8 mouse cellular contexts compared by ENCODE assay signal in the genomic region with DNA sequence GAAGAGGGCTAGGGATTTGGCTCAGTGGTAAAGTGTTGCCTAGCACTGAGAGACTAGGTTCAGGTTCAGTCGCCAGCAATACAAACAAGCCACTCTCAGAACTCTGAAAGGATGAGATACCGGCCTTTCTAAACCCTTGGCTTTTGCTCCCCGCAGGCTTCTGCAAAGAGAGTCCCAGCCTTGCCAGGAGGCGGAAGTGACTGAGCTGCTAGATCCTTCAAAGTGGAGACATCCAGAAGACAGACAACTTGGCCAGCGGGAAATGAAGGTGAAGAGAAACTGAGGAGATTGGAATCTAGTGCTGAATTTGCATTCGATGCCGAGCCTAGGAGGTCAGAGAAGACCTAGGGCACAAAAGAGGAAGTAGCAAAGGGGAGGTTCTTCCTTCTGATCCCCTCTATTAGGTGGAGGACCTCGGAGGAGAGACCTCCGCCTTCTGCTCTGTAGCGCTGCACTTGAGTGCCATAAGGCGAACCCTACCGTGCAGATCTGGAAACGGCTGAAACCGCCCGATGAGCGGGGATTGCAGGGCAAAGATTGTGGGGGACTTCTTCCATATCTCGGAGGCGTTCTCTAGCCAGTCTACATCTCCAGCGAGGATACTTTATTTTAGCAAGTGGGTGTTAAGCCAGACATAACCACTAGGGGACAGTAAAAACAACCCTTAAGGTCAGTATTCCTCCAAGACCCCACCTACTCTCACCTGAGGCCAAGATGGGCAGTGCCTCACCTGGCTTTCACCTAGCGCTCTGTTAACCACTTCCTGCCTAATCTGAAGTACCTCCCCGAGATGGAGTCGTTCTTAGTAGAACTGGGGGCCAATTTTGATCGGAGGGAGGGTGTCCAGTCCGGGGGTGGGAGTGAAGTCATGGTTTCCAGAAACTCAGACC. TPM values are rescaled to one million over a fixed set of nuclear protein-coding genes. Genes with fewer than 3 reads are reported as not detected.
DNase-seq lines count a peak whose midpoint lies in the region; ATAC-seq and TF ChIP-seq lines count a peak whose summit lies in the region.

No protein-coding gene starts in this region.

- TF ChIP-seq EP300 in MEL (IDR thresholded peaks at IDR 0.05; ENCODE audit: low read depth in 1 of 2, low read length in 2 of 2), result no peak

- no peak overlapping the region for H3K27ac ChIP-seq in MEL (ENCODE audit: control insufficient read depth, low read depth, low read length)
- H3K27ac ChIP-seq in heart, embryonic 15.5 days, result peak overlapping the region; percentile 99
- peak overlapping the region; percentile 100 for H3K27ac ChIP-seq in stomach, embryonic 16.5 days (ENCODE audit: low read length)

- H3K79me2 ChIP-seq in MEL (ENCODE audit: control insufficient read depth, insufficient read depth, low read length, poor library complexity), result no peaks in the 10 kb centered on the region; the same call in 1 of the 2 replicates

- peaks cover 2 to 3% of the 10 kb centered on the region in 2 experiments; a peak in 1 of 4 replicates for H3K4me1 ChIP-seq in MEL (ENCODE audit: control insufficient read depth in 1 of 2, insufficient read depth in 2 of 2, low read length in 2 of 2)
- peaks cover 35% of the 10 kb centered on the region for H3K4me1 ChIP-seq in heart, embryonic 15.5 days (replicated peaks)
- peaks cover 43% of the 10 kb centered on the region for H3K4me1 ChIP-seq in megakaryocyte, embryonic 14.5 days
- H3K4me1 ChIP-seq in stomach, embryonic 16.5 days (ENCODE audit: control insufficient read depth, insufficient read depth, low read length), result peaks cover 19% of the 10 kb centered on the region

- TF ChIP-seq RAD21 in MEL (IDR thresholded peaks at IDR 0.05; ENCODE audit: low read depth, low read length), result peak; percentile 60

- no peaks in the 10 kb centered on the region for H3K9me3 ChIP-seq in MEL (replicated peaks; ENCODE audit: insufficient read depth, low read length)
- H3K9me3 ChIP-seq in heart, embryonic 15.5 days (replicated peaks), result no peaks in the 10 kb centered on the region
- H3K9me3 ChIP-seq in megakaryocyte, embryonic 14.5 days, result 0 out of 2 replicates have a peak, but pooled peaks cover 3% of the 10 kb centered on the region
- H3K9me3 ChIP-seq in stomach, embryonic 16.5 days (replicated peaks; ENCODE audit: control insufficient read depth, low read length), result no peaks in the 10 kb centered on the region

- no peak for DNase-seq in cerebellum, postnatal 4 days (ENCODE audit: low spot score in 2 of 2)
- peak; percentile 77 for DNase-seq in MEL (ENCODE audit: low read depth, low spot score)
- DNase-seq in embryo, embryonic 11 days, result peak; percentile 81
- peak; percentile 69 for DNase-seq in kidney, postnatal 10 days

- H3K9ac ChIP-seq in MEL (ENCODE audit: control insufficient read depth, low read depth, low read length, poor library complexity, severe bottlenecking), result peak overlapping the region; percentile 37; the same call in 1 of the 2 replicates
- H3K9ac ChIP-seq in heart, embryonic 15.5 days, result peak overlapping the region; percentile 82
- peak overlapping the region; percentile 93 for H3K9ac ChIP-seq in stomach, embryonic 16.5 days (ENCODE audit: low read length)

- peak; percentile 45; the same call in 1 of the 2 replicates for ATAC-seq in cerebellum, adult (ENCODE audit: insufficient number of reproducible peaks, low FRiP score, low TSS enrichment)
- no peak for ATAC-seq in heart, embryonic 15.5 days (replicated peaks; ENCODE audit: insufficient number of reproducible peaks, insufficient read depth, low FRiP score, low read depth)
- ATAC-seq in stomach, embryonic 16.5 days (ENCODE audit: insufficient read depth, low FRiP score), result peak; percentile 12

- peak overlapping the region; percentile 46 to 88 for H3K4me3 ChIP-seq in MEL (ENCODE audit: control insufficient read depth in 1 of 2, insufficient read depth in 1 of 2, low read depth in 2 of 2, low read length in 2 of 2)
- peak overlapping the region; percentile 79 for H3K4me3 ChIP-seq in heart, embryonic 15.5 days
- peak overlapping the region; percentile 92 for H3K4me3 ChIP-seq in megakaryocyte, embryonic 14.5 days (replicated peaks)
- peak overlapping the region; percentile 93 for H3K4me3 ChIP-seq in stomach, embryonic 16.5 days (replicated peaks; ENCODE audit: low read length)

- peak overlapping the region; percentile 89 for H3K4me2 ChIP-seq in heart, embryonic 15.5 days
- peak overlapping the region; percentile 88 for H3K4me2 ChIP-seq in stomach, embryonic 16.5 days (ENCODE audit: low read depth, low read length)

- WGBS in heart, embryonic 15.5 days, result 5% methylated on average over 24 of the region's 24 CpGs
- 6% methylated on average over 24 of the region's 24 CpGs for WGBS in stomach, embryonic 16.5 days

- peak; percentile 24 to 99 (median 87); a peak in 5 of 6 replicates for TF ChIP-seq CTCF in MEL (IDR thresholded peaks at IDR 0.05 in 2 of 3, conservative IDR thresholded peaks at IDR 0.05 in 1 of 3; ENCODE audit: control insufficient read depth in 1 of 3, insufficient read depth in 1 of 3, low read depth in 2 of 3, low read length in 3 of 3, poor library complexity in 1 of 3, severe bottlenecking in 1 of 3)

- 0 out of 4 replicates have a peak, but pooled peaks cover 0 to under 1% of the 10 kb centered on the region in 2 experiments for H3K27me3 ChIP-seq in MEL (ENCODE audit: control insufficient read depth in 1 of 2, insufficient read depth in 2 of 2, low read length in 2 of 2)
- H3K27me3 ChIP-seq in heart, embryonic 15.5 days, result no peaks in the 10 kb centered on the region
- peaks cover 36% of the 10 kb centered on the region for H3K27me3 ChIP-seq in megakaryocyte, embryonic 14.5 days (replicated peaks)
- no peaks in the 10 kb centered on the region for H3K27me3 ChIP-seq in stomach, embryonic 16.5 days (ENCODE audit: control insufficient read depth, insufficient read depth, low read length)

- no peaks in the 10 kb centered on the region for H3K36me3 ChIP-seq in MEL (ENCODE audit: control insufficient read depth in 1 of 2, insufficient read depth in 2 of 2, low read length in 2 of 2)
- no peaks in the 10 kb centered on the region for H3K36me3 ChIP-seq in heart, embryonic 15.5 days
- no peaks in the 10 kb centered on the region for H3K36me3 ChIP-seq in megakaryocyte, embryonic 14.5 days (replicated peaks; ENCODE audit: low read length)
- no peaks in the 10 kb centered on the region for H3K36me3 ChIP-seq in stomach, embryonic 16.5 days (ENCODE audit: control insufficient read depth, insufficient read depth, low read length)

- TF ChIP-seq POLR2A in MEL (IDR thresholded peaks at IDR 0.05; ENCODE audit: control insufficient read depth in 1 of 2, insufficient read depth in 1 of 2, low read depth in 1 of 2, low read length in 2 of 2, poor library complexity in 1 of 2), result no peak

TF ChIP-seq in MEL, 35 proteins besides CTCF, POLR2A, EP300 and RAD21 (continues in another document):
- TF ChIP-seq ETS1 (IDR thresholded peaks at IDR 0.05; ENCODE audit: low read depth, low read length) (no peak), ELF1 (IDR thresholded peaks at IDR 0.05; ENCODE audit: low read depth, low read length) (no peak), NELFE (IDR thresholded peaks at IDR 0.05; ENCODE audit: low read depth, low read length) (no peak), ZNF384 (IDR thresholded peaks at IDR 0.05; ENCODE audit: low read depth, low read length) (no peak), SIN3A (IDR thresholded peaks at IDR 0.05; ENCODE audit: low read length) (no peak), JUND (IDR thresholded peaks at IDR 0.05; ENCODE audit: low read depth, low read length) (0 out of 2 replicates have a peak, but pooled peaks have one; percentile 28), UBTF (IDR thresholded peaks at IDR 0.05; ENCODE audit: borderline replicate concordance, insufficient read depth, low read depth, low read length) (no peak), CHD1 (IDR thresholded peaks at IDR 0.05; ENCODE audit: low read depth, low read length) (no peak), GABPA (IDR thresholded peaks at IDR 0.05; ENCODE audit: low read depth, low read length) (no peak), ZC3H11A (IDR thresholded peaks at IDR 0.05; ENCODE audit: low read depth, low read length) (peak; percentile 54), MAZ (IDR thresholded peaks at IDR 0.05; ENCODE audit: low read depth, low read length) (no peak)

RNA-seq across cellular contexts. Expression of gene Bcl9l, which starts 5.0 kb away (rescaled TPM):
- total RNA-seq in MEL (2012; rRNA removed), result 0.58 and 0.78 TPM in 2 replicates
- 1 to 10 TPM in 1 of 2 experiments, not detected in 1; 5.1 TPM for polyA plus RNA-seq in MEL (2012; ENCODE audit: insufficient read depth in 1 of 2, insufficient read length in 2 of 2, low read depth in 1 of 2, low replicate concordance in 2 of 2, missing spikeins in 1 of 2)
- polyA plus RNA-seq in heart, embryonic 15.5 days (2015; fragmentation: Nextera tagmentation; extraction: Ambion mirVana), result 9.1 and 12.6 TPM in 2 replicates
- 11.6 and 16.1 TPM in 2 replicates for polyA plus RNA-seq in megakaryocyte, embryonic 14.5 days (2012; ENCODE audit: insufficient read depth, low replicate concordance)
- 9.0 and 10.6 TPM in 2 replicates for polyA plus RNA-seq in stomach, embryonic 16.5 days (2015; fragmentation: Nextera tagmentation; extraction: Ambion mirVana)

RNA-seq across cellular contexts. Expression of gene Upk2, which starts 22.8 kb away (rescaled TPM):
- not detected in 2 replicates for total RNA-seq in MEL (2012; rRNA removed)
- polyA plus RNA-seq in MEL (2012; ENCODE audit: insufficient read depth in 1 of 2, insufficient read length in 2 of 2, low read depth in 1 of 2, low replicate concordance in 2 of 2, missing spikeins in 1 of 2), result not detected
- 0.63 TPM in 1 of 2 replicates, not detected in the other for polyA plus RNA-seq in heart, embryonic 15.5 days (2015; fragmentation: Nextera tagmentation; extraction: Ambion mirVana)
- not detected in 2 replicates for polyA plus RNA-seq in megakaryocyte, embryonic 14.5 days (2012; ENCODE audit: insufficient read depth, low replicate concordance)
- 31.1 and 39.0 TPM in 2 replicates for polyA plus RNA-seq in stomach, embryonic 16.5 days (2015; fragmentation: Nextera tagmentation; extraction: Ambion mirVana)

RNA-seq across cellular contexts. Expression of gene Foxr1, which starts 36.6 kb away (rescaled TPM):
- total RNA-seq in MEL (2012; rRNA removed), result 0.08 TPM in 1 of 2 replicates, not detected in the other
- polyA plus RNA-seq in MEL (2012; ENCODE audit: insufficient read depth in 1 of 2, insufficient read length in 2 of 2, low read depth in 1 of 2, low replicate concordance in 2 of 2, missing spikeins in 1 of 2), result under 1 TPM in 1 of 2 experiments, not detected in 1; 0.07 TPM
- polyA plus RNA-seq in heart, embryonic 15.5 days (2015; fragmentation: Nextera tagmentation; extraction: Ambion mirVana), result not detected in 2 replicates
- polyA plus RNA-seq in megakaryocyte, embryonic 14.5 days (2012; ENCODE audit: insufficient read depth, low replicate concordance), result not detected in 2 replicates
- polyA plus RNA-seq in stomach, embryonic 16.5 days (2015; fragmentation: Nextera tagmentation; extraction: Ambion mirVana), result not detected in 2 replicates

RNA-seq across cellular contexts. Expression of gene Ccdc84, which starts 59.2 kb away (rescaled TPM):
- total RNA-seq in MEL (2012; rRNA removed), result 13.2 and 18.7 TPM in 2 replicates
- polyA plus RNA-seq in MEL (2012; ENCODE audit: insufficient read depth in 1 of 2, insufficient read length in 2 of 2, low read depth in 1 of 2, low replicate concordance in 2 of 2, missing spikeins in 1 of 2), result 10 to 100 TPM in 1 of 2 experiments, not detected in 1; 18.0 TPM
- 18.3 and 23.5 TPM in 2 replicates for polyA plus RNA-seq in heart, embryonic 15.5 days (2015; fragmentation: Nextera tagmentation; extraction: Ambion mirVana)
- 11.9 and 19.2 TPM in 2 replicates for polyA plus RNA-seq in megakaryocyte, embryonic 14.5 days (2012; ENCODE audit: insufficient read depth, low replicate concordance)
- 22.4 and 27.6 TPM in 2 replicates for polyA plus RNA-seq in stomach, embryonic 16.5 days (2015; fragmentation: Nextera tagmentation; extraction: Ambion mirVana)

Comparison
In these comparisons a context has a peak if more than half of its experiments do, and no peak if none do; other contexts are left out.
1. DNase-seq: peak in MEL (single experiment), embryo, embryonic 11 days (single experiment) and kidney, postnatal 10 days (single experiment); none in cerebellum, postnatal 4 days (0 of 2).
2. H3K9ac ChIP-seq: peak in every context shown above with its lines; median percentile 93 in stomach, embryonic 16.5 days; 82 in heart, embryonic 15.5 days; 37 in MEL.
3. RNA of gene Upk2, which starts 22.8 kb away (polyA plus RNA-seq): 31.1 to 39.0 TPM in stomach, embryonic 16.5 days; 0.63 TPM in heart, embryonic 15.5 days, not detected in MEL and not detected in megakaryocyte, embryonic 14.5 days; every median in the first group is over 10 times any median in the second.
4. Peak in every context shown above with its lines, with median percentiles within 50 percentile points of each other: H3K4me3 ChIP-seq.